Mouse (Mus musculus): ENCODE results near the gene Mafk. TPM values are rescaled to one million over a fixed set of nuclear protein-coding genes. Genes with fewer than 3 reads are reported as not detected.

Gene Mafk
- polyA plus RNA-seq, 1 experiment: 40.1 TPM

DNA sequence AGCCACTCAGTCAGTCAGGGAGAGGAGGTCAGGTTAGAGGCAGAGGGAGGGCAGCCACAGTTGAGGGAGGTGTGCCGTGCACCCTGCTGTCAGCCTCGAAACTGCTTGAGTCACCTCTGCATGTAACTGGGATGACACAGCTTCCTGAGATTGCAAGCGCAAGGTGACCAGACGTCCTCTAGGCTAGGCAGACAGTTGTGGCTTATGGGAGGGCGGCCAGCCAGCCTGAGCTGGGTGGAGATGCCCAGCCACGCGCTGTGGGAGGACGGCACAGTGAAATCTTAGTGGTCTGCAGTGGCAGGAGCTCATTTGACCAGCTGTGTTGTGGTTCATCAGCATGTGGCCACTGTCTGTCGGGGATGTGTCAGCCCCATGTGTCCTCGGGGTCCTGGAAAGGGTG is 3.6 kb downstream of the Mafk start:
- peaks cover 73% of the 10 kb centered on the region for H3K36me3 ChIP-seq (replicated peaks; ENCODE audit: low read length)
- no peak for TF ChIP-seq FLI1 (IDR thresholded peaks at IDR 0.05; ENCODE audit: low read length)
- TF ChIP-seq GATA1 (IDR thresholded peaks at IDR 0.05; ENCODE audit: borderline replicate concordance, low read length): no peak
- peaks cover 90% of the 10 kb centered on the region for H3K4me1 ChIP-seq
- H3K4me3 ChIP-seq (replicated peaks): peak overlapping the region; percentile 99
- H3K9me3 ChIP-seq: no peaks in the 10 kb centered on the region
- H3K27me3 ChIP-seq (replicated peaks): no peaks in the 10 kb centered on the region

GRCm38 (mm10) chr5:139796001-139796620 is 4.8 kb downstream of the Mafk start:
- peaks cover 90% of the 10 kb centered on the region for H3K4me1 ChIP-seq
- H3K4me3 ChIP-seq (replicated peaks): peak overlapping the region; percentile 99
- peaks cover 85% of the 10 kb centered on the region for H3K36me3 ChIP-seq (replicated peaks; ENCODE audit: low read length)
- no peak for TF ChIP-seq GATA1 (IDR thresholded peaks at IDR 0.05; ENCODE audit: borderline replicate concordance, low read length)
- TF ChIP-seq FLI1 (IDR thresholded peaks at IDR 0.05; ENCODE audit: low read length): no peak
- H3K27me3 ChIP-seq (replicated peaks): no peaks in the 10 kb centered on the region
- H3K9me3 ChIP-seq: no peaks in the 10 kb centered on the region

DNA sequence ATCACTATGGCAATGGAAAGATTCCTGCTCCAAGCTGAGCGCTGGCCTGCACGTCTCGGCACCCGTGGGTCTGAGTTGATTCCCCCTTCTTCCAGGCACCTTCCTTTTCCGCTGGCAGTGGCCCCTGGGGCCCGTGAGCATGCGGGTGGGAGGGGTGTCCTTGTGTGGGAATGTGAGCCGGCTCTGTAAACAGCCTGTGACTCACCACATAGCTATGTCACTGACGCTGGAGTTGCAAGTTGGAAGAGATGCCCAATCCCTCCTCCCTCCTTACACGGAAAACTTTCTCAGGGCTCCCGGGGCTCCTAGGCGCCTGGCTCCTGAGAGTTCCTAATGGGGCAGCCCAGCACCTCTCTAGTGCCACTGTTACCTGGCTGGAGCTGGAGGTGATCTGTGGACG is 5.6 kb downstream of the Mafk start:
- Histone ChIP-seq H3K4me3 (replicated peaks) (peak overlapping the region; percentile 89), H3K4me1 (peaks cover 96% of the 10 kb centered on the region), H3K9me3 (no peaks in the 10 kb centered on the region), H3K27me3 (replicated peaks) (no peaks in the 10 kb centered on the region), H3K36me3 (replicated peaks; ENCODE audit: low read length) (peaks cover 93% of the 10 kb centered on the region)
- no peak for TF ChIP-seq FLI1 (IDR thresholded peaks at IDR 0.05; ENCODE audit: low read length)
- no peak for TF ChIP-seq GATA1 (IDR thresholded peaks at IDR 0.05; ENCODE audit: borderline replicate concordance, low read length)

DNA sequence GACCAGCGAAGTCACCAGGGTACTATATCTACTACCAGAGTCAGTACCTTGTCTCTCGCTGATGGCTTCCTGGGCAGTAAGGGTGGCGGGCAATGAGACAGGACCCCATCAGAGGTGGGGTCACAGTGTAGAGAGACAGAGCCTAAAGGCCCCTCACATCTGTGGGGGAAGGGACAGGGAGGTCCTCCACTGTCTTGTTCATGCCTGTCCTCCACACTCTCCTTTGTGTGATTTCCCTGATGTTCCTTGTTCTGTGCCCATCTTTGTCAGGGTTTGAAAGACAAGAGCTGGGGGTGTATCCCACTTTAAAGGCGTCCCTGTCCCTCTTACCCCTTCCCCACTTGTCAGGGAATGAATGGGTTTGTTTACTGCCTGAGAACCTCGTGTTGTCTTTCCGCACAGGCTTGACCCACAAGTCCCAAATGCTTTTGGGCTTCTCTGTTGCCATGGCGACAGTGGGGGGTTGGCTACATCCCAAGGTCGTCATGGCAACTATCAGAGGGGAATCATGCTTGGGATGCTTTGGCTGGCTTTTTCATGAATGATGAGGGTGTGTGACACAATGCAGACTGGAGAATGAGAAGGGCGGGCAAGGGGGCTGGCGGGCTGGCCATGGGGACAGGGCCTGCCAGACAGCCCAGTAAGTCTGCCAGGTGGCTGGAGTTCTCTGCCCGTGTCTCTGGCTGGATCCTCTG is 6.3 kb downstream of the Mafk start:
- no peaks in the 10 kb centered on the region for H3K9me3 ChIP-seq
- H3K4me1 ChIP-seq: peaks cover 98% of the 10 kb centered on the region
- peak overlapping the region; percentile 89 for H3K4me3 ChIP-seq (replicated peaks)
- peaks cover 95% of the 10 kb centered on the region for H3K36me3 ChIP-seq (replicated peaks; ENCODE audit: low read length)
- no peaks in the 10 kb centered on the region for H3K27me3 ChIP-seq (replicated peaks)
- TF ChIP-seq GATA1 (IDR thresholded peaks at IDR 0.05; ENCODE audit: borderline replicate concordance, low read length) (no peak), FLI1 (IDR thresholded peaks at IDR 0.05; ENCODE audit: low read length) (no peak)

DNA sequence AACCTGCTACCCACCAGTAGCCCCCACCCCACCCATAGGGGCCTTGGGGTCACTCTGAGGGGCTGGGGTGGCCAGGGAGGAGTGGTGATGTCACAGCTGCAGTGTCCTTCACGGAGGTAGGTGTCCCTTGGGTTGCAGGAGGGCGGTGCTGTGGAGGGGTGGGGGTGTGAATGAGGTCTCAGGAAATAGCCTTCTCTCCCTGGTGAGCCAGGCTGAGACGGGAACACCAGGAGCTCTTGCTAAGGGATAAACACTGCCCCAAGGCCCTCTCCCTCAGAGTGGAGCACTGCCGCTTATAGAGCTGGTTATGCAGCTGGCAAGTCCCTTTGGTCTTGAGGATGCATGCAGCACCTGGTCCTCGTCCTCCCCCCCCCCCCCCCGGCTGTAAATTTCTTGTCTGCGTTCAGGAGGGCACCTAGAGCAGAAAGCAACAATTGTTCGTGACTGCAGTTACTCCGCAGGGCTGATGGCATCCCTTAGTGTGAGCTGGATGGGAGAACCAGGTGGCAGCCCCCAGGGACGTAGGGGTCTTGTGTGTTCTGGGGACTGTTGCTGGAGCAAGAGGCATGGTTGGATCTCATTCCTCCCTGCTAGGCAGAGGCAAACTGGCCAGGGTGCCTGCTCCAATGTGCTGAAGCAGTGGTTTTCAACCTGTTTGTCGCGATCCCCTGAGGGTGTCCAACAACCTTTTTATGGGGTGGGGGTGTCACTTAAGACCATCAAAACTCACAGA is 7.0 kb downstream of the Mafk start:
- TF ChIP-seq GATA1 (IDR thresholded peaks at IDR 0.05; ENCODE audit: borderline replicate concordance, low read length) (no peak), FLI1 (IDR thresholded peaks at IDR 0.05; ENCODE audit: low read length) (no peak)
- Histone ChIP-seq H3K27me3 (replicated peaks) (no peaks in the 10 kb centered on the region), H3K4me3 (replicated peaks) (peak overlapping the region; percentile 26), H3K9me3 (no peaks in the 10 kb centered on the region), H3K36me3 (replicated peaks; ENCODE audit: low read length) (peaks cover 96% of the 10 kb centered on the region), H3K4me1 (peaks cover 99% of the 10 kb centered on the region)

GRCm38 (mm10) chr5:139799041-139799440 is 7.7 kb downstream of the Mafk start:
- TF ChIP-seq FLI1 (IDR thresholded peaks at IDR 0.05; ENCODE audit: low read length): no peak
- Histone ChIP-seq H3K9me3 (no peaks in the 10 kb centered on the region), H3K4me1 (peaks cover 100% of the 10 kb centered on the region), H3K4me3 (replicated peaks) (no peak overlapping the region), H3K36me3 (replicated peaks; ENCODE audit: low read length) (peaks cover 91% of the 10 kb centered on the region), H3K27me3 (replicated peaks) (no peaks in the 10 kb centered on the region)

DNA sequence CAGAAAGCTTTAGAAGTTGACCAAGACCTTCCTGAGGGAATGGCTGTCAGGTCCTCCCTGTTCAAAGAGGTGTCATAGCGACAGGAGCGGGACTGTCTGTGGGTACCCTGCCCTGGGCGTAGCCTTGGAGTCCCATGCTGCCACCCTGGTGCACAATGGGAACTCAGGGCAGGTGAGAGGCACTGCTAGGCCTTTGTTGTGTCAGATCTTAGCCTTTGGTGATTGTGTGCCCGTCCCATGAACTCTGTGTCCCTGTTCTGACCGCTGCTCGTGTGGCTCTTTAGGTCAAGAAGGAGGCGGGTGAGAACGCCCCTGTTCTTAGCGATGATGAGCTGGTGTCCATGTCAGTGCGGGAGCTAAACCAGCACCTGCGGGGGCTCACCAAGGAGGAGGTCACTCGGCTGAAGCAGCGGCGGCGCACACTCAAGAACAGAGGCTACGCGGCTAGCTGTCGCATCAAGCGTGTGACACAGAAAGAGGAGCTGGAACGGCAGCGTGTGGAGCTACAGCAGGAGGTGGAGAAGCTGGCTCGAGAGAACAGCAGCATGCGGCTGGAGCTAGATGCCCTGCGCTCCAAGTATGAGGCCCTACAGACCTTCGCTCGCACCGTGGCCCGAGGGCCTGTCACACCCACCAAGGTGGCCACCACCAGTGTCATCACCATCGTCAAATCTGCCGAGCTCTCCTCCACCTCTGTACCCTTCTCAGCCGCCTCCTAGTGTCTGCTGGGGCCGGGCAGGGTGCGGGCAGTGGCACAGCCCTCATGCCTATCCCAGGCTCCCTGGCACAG is 8.7 kb downstream of the Mafk start:
- TF ChIP-seq GATA1 (IDR thresholded peaks at IDR 0.05; ENCODE audit: borderline replicate concordance, low read length): no peak
- no peaks in the 10 kb centered on the region for H3K9me3 ChIP-seq
- H3K36me3 ChIP-seq (replicated peaks; ENCODE audit: low read length): peaks cover 85% of the 10 kb centered on the region
- H3K4me3 ChIP-seq (replicated peaks): peak overlapping the region; percentile 44
- H3K27me3 ChIP-seq (replicated peaks): no peaks in the 10 kb centered on the region
- H3K4me1 ChIP-seq: peaks cover 100% of the 10 kb centered on the region

DNA sequence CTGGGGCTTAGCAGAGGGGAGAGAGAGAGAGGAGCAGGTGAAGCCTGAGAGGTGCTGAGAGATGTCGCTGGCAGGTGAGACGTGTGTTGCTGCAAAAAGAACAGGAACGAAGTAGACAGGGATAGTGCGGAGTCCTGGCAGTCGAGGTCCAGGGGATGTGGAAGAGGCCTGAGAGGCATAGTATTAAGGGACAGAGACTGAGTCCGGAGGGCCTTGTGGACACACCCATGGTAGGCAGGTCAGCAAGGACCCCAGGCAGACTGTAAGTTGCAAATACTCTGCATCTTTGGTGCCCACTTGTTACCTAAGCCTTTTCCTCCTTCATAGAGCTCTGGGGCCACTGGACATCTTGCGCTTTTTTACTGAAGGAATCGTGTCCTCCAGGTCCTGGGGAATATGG is 9.9 kb downstream of the Mafk start:
- TF ChIP-seq GATA1 (IDR thresholded peaks at IDR 0.05; ENCODE audit: borderline replicate concordance, low read length) (no peak), FLI1 (IDR thresholded peaks at IDR 0.05; ENCODE audit: low read length) (no peak)
- peak overlapping the region; percentile 50 for H3K4me3 ChIP-seq (replicated peaks)
- H3K36me3 ChIP-seq (replicated peaks; ENCODE audit: low read length): peaks cover 85% of the 10 kb centered on the region
- H3K4me1 ChIP-seq: peaks cover 100% of the 10 kb centered on the region
- no peaks in the 10 kb centered on the region for H3K27me3 ChIP-seq (replicated peaks)
- no peaks in the 10 kb centered on the region for H3K9me3 ChIP-seq

DNA sequence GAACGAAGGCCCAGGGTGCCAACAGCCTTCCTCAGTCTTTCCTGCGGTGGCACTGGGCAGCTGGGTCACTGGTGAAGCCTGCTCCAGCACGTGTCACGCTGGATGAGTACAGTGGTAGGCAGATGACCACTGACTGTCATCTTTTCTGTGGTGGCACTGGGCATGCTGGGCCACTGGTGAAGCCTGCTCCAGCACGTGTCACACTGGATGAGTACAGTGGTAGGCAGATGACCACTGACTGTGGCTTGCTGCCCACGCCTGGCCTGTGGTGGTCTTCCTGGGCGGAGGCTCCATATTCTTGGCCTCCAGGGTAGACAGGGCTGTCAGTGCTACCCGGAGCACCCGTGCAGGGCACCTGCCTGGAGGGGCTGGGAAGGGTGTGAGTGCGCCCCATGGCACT is 10.6 kb downstream of the Mafk start:
- no peaks in the 10 kb centered on the region for H3K27me3 ChIP-seq (replicated peaks)
- no peaks in the 10 kb centered on the region for H3K9me3 ChIP-seq
- TF ChIP-seq GATA1 (IDR thresholded peaks at IDR 0.05; ENCODE audit: borderline replicate concordance, low read length) (no peak), FLI1 (IDR thresholded peaks at IDR 0.05; ENCODE audit: low read length) (no peak)
- H3K4me3 ChIP-seq (replicated peaks): peak overlapping the region; percentile 60
- peaks cover 100% of the 10 kb centered on the region for H3K4me1 ChIP-seq
- peaks cover 85% of the 10 kb centered on the region for H3K36me3 ChIP-seq (replicated peaks; ENCODE audit: low read length)
